Mouse (Mus musculus) CH12.LX (cell line): ENCODE data around the gene Adgrf4. TPM values are rescaled to one million over a fixed set of nuclear protein-coding genes. Genes with fewer than 3 reads are reported as not detected.

ENCODE experiments used
- DNase-seq: peaks from one replicate; pipeline ENCODE4 v3.0.0-alpha.2; 2013; ENCODE audit errors: extremely low read depth
- H3K27ac ChIP-seq: 2 replicates; pipeline ENCODE4 v1.5.1; 2012; ENCODE audit warnings: low read depth, mild to moderate bottlenecking, control low read depth, moderate library complexity; ENCODE audit not compliant: insufficient read depth
- H3K27me3 ChIP-seq: replicated peaks from 2 replicates; pipeline ENCODE3; 2012; ENCODE audit warnings: inconsistent platforms
- H3K36me3 ChIP-seq, 2 experiments: replicated peaks in 1 of 2; 2 replicates each; pipeline versions ENCODE3 to v1.6.1; 2012; ENCODE audit warnings: inconsistent platforms in 1 of 2, low read length in 1 of 2, mild to moderate bottlenecking in 1 of 2, mixed read lengths in 1 of 2, moderate library complexity in 1 of 2; ENCODE audit not compliant: control insufficient read depth in 1 of 2, insufficient read depth in 1 of 2
- H3K4me1 ChIP-seq, 2 experiments: 2 replicates each; pipeline ENCODE4 v1.6.1; 2012; ENCODE audit warnings: inconsistent platforms in 1 of 2, moderate library complexity in 1 of 2; ENCODE audit not compliant: insufficient read depth in 2 of 2, control insufficient read depth in 1 of 2
- H3K4me2 ChIP-seq: 2 replicates; pipeline ENCODE4 v1.6.1; 2012; ENCODE audit warnings: low read depth, mild to moderate bottlenecking, control low read depth; ENCODE audit not compliant: poor library complexity, insufficient read depth, severe bottlenecking
- H3K4me3 ChIP-seq, 3 experiments: fragments of 150-350 bp in 1 of 3; sonication (generic) in 1 of 3; replicated peaks in 1 of 3; 2 replicates each; pipeline versions ENCODE3 to v1.5.1; 2011 to 2012; ENCODE audit warnings: low read depth in 2 of 3, low read length in 2 of 3, mild to moderate bottlenecking in 2 of 3, moderate library complexity in 2 of 3, control low read depth in 1 of 3, improper control_type of control experiment in 1 of 3, inconsistent platforms in 1 of 3, mixed read lengths in 1 of 3; ENCODE audit not compliant: poor library complexity in 1 of 3
- H3K79me2 ChIP-seq: replicated peaks from 2 replicates; pipeline ENCODE4 v1.6.1; 2012; ENCODE audit warnings: mild to moderate bottlenecking, moderate library complexity; ENCODE audit not compliant: control insufficient read depth, poor library complexity, insufficient read depth, severe bottlenecking; ENCODE audit errors: extremely low read depth
- H3K9ac ChIP-seq: 2 replicates; pipeline ENCODE4 v1.6.1; 2012; ENCODE audit warnings: low read depth, mild to moderate bottlenecking, control low read depth, moderate library complexity; ENCODE audit not compliant: insufficient read depth
- H3K9me3 ChIP-seq: replicated peaks from 2 replicates; pipeline ENCODE3; 2012; ENCODE audit warnings: low read length, inconsistent platforms, mixed read lengths
- CTCF ChIP-seq, 2 experiments: IDR thresholded peaks in 1 of 2; conservative IDR thresholded peaks in 1 of 2; 2 replicates each; pipeline ENCODE4 v1.5.1; 2011 to 2012; ENCODE audit warnings: low read depth in 2 of 2, low read length in 2 of 2, improper control_type of control experiment in 1 of 2, inconsistent platforms in 1 of 2, mild to moderate bottlenecking in 1 of 2, moderate library complexity in 1 of 2
- EP300 ChIP-seq: IDR thresholded peaks from 2 replicates; pipeline ENCODE4 v1.6.1; 2011; ENCODE audit warnings: low read length, improper control_type of control experiment
- GABPA ChIP-seq: IDR thresholded peaks from 2 replicates; pipeline ENCODE4 v1.6.1; 2012; ENCODE audit warnings: low read depth, low read length, improper control_type of control experiment, inconsistent platforms; ENCODE audit not compliant: insufficient replicate concordance
- HCFC1 ChIP-seq: IDR thresholded peaks from 2 replicates; pipeline ENCODE4 v1.6.1; 2012; ENCODE audit warnings: low read depth, mild to moderate bottlenecking, inconsistent platforms, low read length, improper control_type of control experiment
- JUN ChIP-seq: IDR thresholded peaks from 2 replicates; pipeline ENCODE4 v1.6.1; 2011; ENCODE audit warnings: low read depth, mild to moderate bottlenecking, low read length, improper control_type of control experiment, moderate library complexity; ENCODE audit not compliant: insufficient read depth
- JUND ChIP-seq: conservative IDR thresholded peaks from 2 replicates; pipeline ENCODE4 v1.6.1; 2011; ENCODE audit warnings: low read depth, low read length, improper control_type of control experiment
- MAFK ChIP-seq: IDR thresholded peaks from 2 replicates; pipeline ENCODE4 v1.6.1; 2011; ENCODE audit warnings: low read length, improper control_type of control experiment; ENCODE audit not compliant: insufficient replicate concordance
- MAZ ChIP-seq: IDR thresholded peaks from 2 replicates; pipeline ENCODE4 v1.6.1; 2012; ENCODE audit warnings: low read depth, mild to moderate bottlenecking, inconsistent platforms, low read length, improper control_type of control experiment, moderate library complexity
- MEF2A ChIP-seq: IDR thresholded peaks from 2 replicates; pipeline ENCODE4 v1.6.1; 2014; ENCODE audit warnings: low read depth, mild to moderate bottlenecking, inconsistent platforms, low read length, improper control_type of control experiment, borderline replicate concordance
- MYC ChIP-seq: IDR thresholded peaks from 2 replicates; pipeline ENCODE4 v1.6.1; 2011; ENCODE audit warnings: low read depth, mild to moderate bottlenecking, improper control_type of control experiment, low read length
- NELFE ChIP-seq: IDR thresholded peaks from 2 replicates; pipeline ENCODE4 v1.6.1; 2011; ENCODE audit warnings: low read depth, low read length, improper control_type of control experiment
- POLR2A ChIP-seq: IDR thresholded peaks from 2 replicates; pipeline ENCODE4 v1.6.1; 2011; ENCODE audit warnings: low read depth, mild to moderate bottlenecking, improper control_type of control experiment, low read length
- POLR2AphosphoS2 ChIP-seq: IDR thresholded peaks from 2 replicates; pipeline ENCODE4 v1.6.1; 2011; ENCODE audit warnings: low read depth, low read length, improper control_type of control experiment
- RAD21 ChIP-seq: IDR thresholded peaks from 2 replicates; pipeline ENCODE4 v1.6.1; 2011; ENCODE audit warnings: low read depth, mild to moderate bottlenecking, low read length, improper control_type of control experiment, moderate library complexity
- RCOR1 ChIP-seq: conservative IDR thresholded peaks from 2 replicates; pipeline ENCODE4 v1.6.1; 2012; ENCODE audit warnings: low read depth, mild to moderate bottlenecking, inconsistent platforms, low read length, improper control_type of control experiment
- SMC3 ChIP-seq: IDR thresholded peaks from 2 replicates; pipeline ENCODE4 v1.6.1; 2011; ENCODE audit warnings: low read depth, low read length, improper control_type of control experiment
- TBP ChIP-seq: conservative IDR thresholded peaks from 2 replicates; pipeline ENCODE4 v1.6.1; 2011; ENCODE audit warnings: low read depth, low read length, improper control_type of control experiment
- TCF12 ChIP-seq: IDR thresholded peaks from 2 replicates; pipeline ENCODE4 v1.6.1; 2014; ENCODE audit warnings: low read depth, mild to moderate bottlenecking, inconsistent platforms, low read length, improper control_type of control experiment
- UBTF ChIP-seq: IDR thresholded peaks from 2 replicates; pipeline ENCODE4 v1.6.1; 2012; ENCODE audit warnings: low read depth, mild to moderate bottlenecking, inconsistent platforms, low read length, improper control_type of control experiment, moderate library complexity
- ZC3H11A ChIP-seq: IDR thresholded peaks from 2 replicates; pipeline ENCODE4 v1.6.1; 2012; ENCODE audit warnings: low read depth, mild to moderate bottlenecking, inconsistent platforms, low read length, improper control_type of control experiment
- ZKSCAN1 ChIP-seq: IDR thresholded peaks from 2 replicates; pipeline ENCODE4 v1.6.1; 2012; ENCODE audit warnings: low read depth, inconsistent platforms, low read length, improper control_type of control experiment, borderline replicate concordance
- ZNF384 ChIP-seq: IDR thresholded peaks from 2 replicates; pipeline ENCODE4 v1.6.1; 2012; ENCODE audit warnings: low read depth, low read length, improper control_type of control experiment, inconsistent platforms
- dilution Hi-C: fragments of 300-500 bp; cut with MboI; formaldehyde crosslinking; loops from 2 replicates; pipeline ENCODE4 v1.14.3; 2020; ENCODE audit warnings: low sequenced_read_pairs; ENCODE audit not compliant: extremely low pct_unique_long_range_greater_than_20kb, extremely low pct_ligation_motif_present
- in situ Hi-C: fragments of 300-500 bp; cut with MboI; formaldehyde crosslinking; loops from 3 replicates; pipeline ENCODE4 v1.14.3; 2019; ENCODE audit warnings: low sequenced_read_pairs, low pct_ligation_motif_present, low pct_unique_long_range_greater_than_20kb, mixed read lengths
- polyA plus RNA-seq: library from polyadenylated mRNA; unstranded; fragments of >175 nt; gene quantifications from 2 replicates; pipeline ENCODE4 v1.2.1, GENCODE M21; 2012; ENCODE audit warnings: low read depth; ENCODE audit not compliant: insufficient read length
- total RNA-seq, 2 experiments: library from RNA; depleted of rRNA; stranded (reverse); fragments of 300-350 nt in 1 of 2; fragments of >200 nt in 1 of 2; gene quantifications; 2 replicates each; pipeline ENCODE4 v1.2.3; 2012 to 2014

The Adgrf4 gene
- total RNA-seq (2012; rRNA removed), result not detected in 2 replicates
- not detected in 2 replicates for total RNA-seq (2014; rRNA removed)
- polyA plus RNA-seq, result not detected in 2 replicates

- no peak within 1 kb of the TSS for H3K4me3 ChIP-seq
- H3K27ac ChIP-seq, result no peak within 1 kb of the TSS
- in situ Hi-C loops, result no loop called here
- H3K79me2 ChIP-seq, result no peaks in the 10 kb centered on the region
- H3K27me3 ChIP-seq, result peaks cover 18% of the 10 kb centered on the region
- TF ChIP-seq MAFK (no peak), UBTF (no peak), SMC3 (no peak), GABPA (no peak), EP300 (no peak), RCOR1 (no peak), HCFC1 (no peak), MYC (no peak), TCF12 (no peak), RAD21 (no peak), ZKSCAN1 (no peak), POLR2AphosphoS2 (no peak), NELFE (no peak), ZNF384 (no peak), CTCF (conservative IDR thresholded peaks at IDR 0.05 in 1 of 2, IDR thresholded peaks at IDR 0.05 in 1 of 2; ENCODE audit: low read depth in 2 of 2, low read length in 2 of 2) (no peak)
- TF ChIP-seq, all 38 proteins: peak for 0
- Histone ChIP-seq H3K4me2 (no peak within 1 kb of the TSS), H3K9ac (no peak within 1 kb of the TSS), H3K36me3 (no peaks in the 10 kb centered on the region), H3K4me1 (no peaks in the 10 kb centered on the region), H3K9me3 (no peaks in the 10 kb centered on the region)
- DNase-seq, result no peak
- dilution Hi-C loops, result no loop called here
These were observed at the start of gene Adgrf4 for GRCm38 (mm10) chr17:42692136-42692535. TSS of gene Adgrf4 (minus strand) at chr17:42692284.

- no peak within 1 kb of the TSS for H3K4me2 ChIP-seq
- H3K4me1 ChIP-seq, result no peaks in the 10 kb centered on the region
- no peaks in the 10 kb centered on the region for H3K36me3 ChIP-seq
- TF ChIP-seq RCOR1, result no peak
- no peak for TF ChIP-seq MYC
- TF ChIP-seq GABPA, result no peak
- no peak for TF ChIP-seq JUN
- TF ChIP-seq RAD21, result no peak
- no peak for TF ChIP-seq MAZ
- no peak for TF ChIP-seq POLR2A
- TF ChIP-seq ZNF384, result no peak
- no peak for TF ChIP-seq EP300
- no peak for TF ChIP-seq CTCF (conservative IDR thresholded peaks at IDR 0.05 in 1 of 2, IDR thresholded peaks at IDR 0.05 in 1 of 2; ENCODE audit: low read depth in 2 of 2, low read length in 2 of 2)
- no peak for TF ChIP-seq JUND
- TF ChIP-seq TBP, result no peak
- TF ChIP-seq ZC3H11A, result no peak
- no peak for TF ChIP-seq MEF2A
- no peaks in the 10 kb centered on the region for H3K9me3 ChIP-seq
- H3K4me3 ChIP-seq, result no peak within 1 kb of the TSS
- in situ Hi-C loops, result no loop called here
- dilution Hi-C loops, result no loop called here
- no peak for DNase-seq
- no peaks in the 10 kb centered on the region for H3K79me2 ChIP-seq
- no peak within 1 kb of the TSS for H3K27ac ChIP-seq
- no peak within 1 kb of the TSS for H3K9ac ChIP-seq
- H3K27me3 ChIP-seq, result no peaks in the 10 kb centered on the region
These were observed 49.7 kb upstream of the Adgrf4 start, which contains the start of gene Adgrf2 for GRCm38 (mm10) chr17:42741801-42742217. TSS of gene Adgrf2 (minus strand) at chr17:42742179.
